Mouse (Mus musculus) CH12.LX (cell line): Measurements from ENCODE around the gene Apoa5. TPM values are rescaled to one million over a fixed set of nuclear protein-coding genes. Genes with fewer than 3 reads are reported as not detected.

Experiments used
- DNase-seq: peaks from one replicate; pipeline ENCODE4 v3.0.0-alpha.2; 2013; ENCODE audit errors: extremely low read depth
- H3K27ac ChIP-seq: 2 replicates; pipeline ENCODE4 v1.5.1; 2012; ENCODE audit warnings: low read depth, mild to moderate bottlenecking, control low read depth, moderate library complexity; ENCODE audit not compliant: insufficient read depth
- H3K27me3 ChIP-seq: replicated peaks from 2 replicates; pipeline ENCODE3; 2012; ENCODE audit warnings: inconsistent platforms
- H3K36me3 ChIP-seq, 2 experiments: replicated peaks in 1 of 2; 2 replicates each; pipeline versions ENCODE3 to v1.6.1; 2012; ENCODE audit warnings: inconsistent platforms in 1 of 2, low read length in 1 of 2, mild to moderate bottlenecking in 1 of 2, mixed read lengths in 1 of 2, moderate library complexity in 1 of 2; ENCODE audit not compliant: control insufficient read depth in 1 of 2, insufficient read depth in 1 of 2
- H3K4me1 ChIP-seq, 2 experiments: 2 replicates each; pipeline ENCODE4 v1.6.1; 2012; ENCODE audit warnings: inconsistent platforms in 1 of 2, moderate library complexity in 1 of 2; ENCODE audit not compliant: insufficient read depth in 2 of 2, control insufficient read depth in 1 of 2
- H3K4me2 ChIP-seq: 2 replicates; pipeline ENCODE4 v1.6.1; 2012; ENCODE audit warnings: low read depth, mild to moderate bottlenecking, control low read depth; ENCODE audit not compliant: poor library complexity, insufficient read depth, severe bottlenecking
- H3K4me3 ChIP-seq, 3 experiments: fragments of 150-350 bp in 1 of 3; sonication (generic) in 1 of 3; replicated peaks in 1 of 3; 2 replicates each; pipeline versions ENCODE3 to v1.5.1; 2011 to 2012; ENCODE audit warnings: low read depth in 2 of 3, low read length in 2 of 3, mild to moderate bottlenecking in 2 of 3, moderate library complexity in 2 of 3, control low read depth in 1 of 3, improper control_type of control experiment in 1 of 3, inconsistent platforms in 1 of 3, mixed read lengths in 1 of 3; ENCODE audit not compliant: poor library complexity in 1 of 3
- H3K79me2 ChIP-seq: replicated peaks from 2 replicates; pipeline ENCODE4 v1.6.1; 2012; ENCODE audit warnings: mild to moderate bottlenecking, moderate library complexity; ENCODE audit not compliant: control insufficient read depth, poor library complexity, insufficient read depth, severe bottlenecking; ENCODE audit errors: extremely low read depth
- H3K9ac ChIP-seq: 2 replicates; pipeline ENCODE4 v1.6.1; 2012; ENCODE audit warnings: low read depth, mild to moderate bottlenecking, control low read depth, moderate library complexity; ENCODE audit not compliant: insufficient read depth
- H3K9me3 ChIP-seq: replicated peaks from 2 replicates; pipeline ENCODE3; 2012; ENCODE audit warnings: low read length, inconsistent platforms, mixed read lengths
- BHLHE40 ChIP-seq: IDR thresholded peaks from 2 replicates; pipeline ENCODE4 v1.6.1; 2011; ENCODE audit warnings: mild to moderate bottlenecking, low read depth, low read length, improper control_type of control experiment
- CHD1 ChIP-seq: IDR thresholded peaks from 2 replicates; pipeline ENCODE4 v1.6.1; 2012; ENCODE audit warnings: low read depth, low read length, improper control_type of control experiment, inconsistent platforms
- CHD2 ChIP-seq: IDR thresholded peaks from 2 replicates; pipeline ENCODE4 v1.6.1; 2011; ENCODE audit warnings: low read length, improper control_type of control experiment
- CTCF ChIP-seq, 2 experiments: IDR thresholded peaks in 1 of 2; conservative IDR thresholded peaks in 1 of 2; 2 replicates each; pipeline ENCODE4 v1.5.1; 2011 to 2012; ENCODE audit warnings: low read depth in 2 of 2, low read length in 2 of 2, improper control_type of control experiment in 1 of 2, inconsistent platforms in 1 of 2, mild to moderate bottlenecking in 1 of 2, moderate library complexity in 1 of 2
- E2F4 ChIP-seq: IDR thresholded peaks from 2 replicates; pipeline ENCODE4 v1.6.1; 2011; ENCODE audit warnings: low read depth, low read length, improper control_type of control experiment; ENCODE audit not compliant: insufficient replicate concordance
- ELF1 ChIP-seq: IDR thresholded peaks from 2 replicates; pipeline ENCODE4 v1.6.1; 2014; ENCODE audit warnings: low read depth, mild to moderate bottlenecking, inconsistent platforms, low read length, improper control_type of control experiment
- ETS1 ChIP-seq: conservative IDR thresholded peaks from 2 replicates; pipeline ENCODE4 v1.6.1; 2012; ENCODE audit warnings: low read depth, mild to moderate bottlenecking, inconsistent platforms, low read length, improper control_type of control experiment, moderate library complexity
- GABPA ChIP-seq: IDR thresholded peaks from 2 replicates; pipeline ENCODE4 v1.6.1; 2012; ENCODE audit warnings: low read depth, low read length, improper control_type of control experiment, inconsistent platforms; ENCODE audit not compliant: insufficient replicate concordance
- HCFC1 ChIP-seq: IDR thresholded peaks from 2 replicates; pipeline ENCODE4 v1.6.1; 2012; ENCODE audit warnings: low read depth, mild to moderate bottlenecking, inconsistent platforms, low read length, improper control_type of control experiment
- JUN ChIP-seq: IDR thresholded peaks from 2 replicates; pipeline ENCODE4 v1.6.1; 2011; ENCODE audit warnings: low read depth, mild to moderate bottlenecking, low read length, improper control_type of control experiment, moderate library complexity; ENCODE audit not compliant: insufficient read depth
- JUND ChIP-seq: conservative IDR thresholded peaks from 2 replicates; pipeline ENCODE4 v1.6.1; 2011; ENCODE audit warnings: low read depth, low read length, improper control_type of control experiment
- KAT2A ChIP-seq: IDR thresholded peaks from 2 replicates; pipeline ENCODE4 v1.6.1; 2012; ENCODE audit warnings: low read length, improper control_type of control experiment, inconsistent platforms; ENCODE audit not compliant: insufficient replicate concordance
- MAX ChIP-seq: IDR thresholded peaks from 2 replicates; pipeline ENCODE4 v1.6.1; 2011; ENCODE audit warnings: low read length, improper control_type of control experiment
- MAZ ChIP-seq: IDR thresholded peaks from 2 replicates; pipeline ENCODE4 v1.6.1; 2012; ENCODE audit warnings: low read depth, mild to moderate bottlenecking, inconsistent platforms, low read length, improper control_type of control experiment, moderate library complexity
- MXI1 ChIP-seq: IDR thresholded peaks from 2 replicates; pipeline ENCODE4 v1.6.1; 2011; ENCODE audit warnings: mild to moderate bottlenecking, low read depth, low read length, improper control_type of control experiment
- MYC ChIP-seq: IDR thresholded peaks from 2 replicates; pipeline ENCODE4 v1.6.1; 2011; ENCODE audit warnings: low read depth, mild to moderate bottlenecking, improper control_type of control experiment, low read length
- NELFE ChIP-seq: IDR thresholded peaks from 2 replicates; pipeline ENCODE4 v1.6.1; 2011; ENCODE audit warnings: low read depth, low read length, improper control_type of control experiment
- NRF1 ChIP-seq: IDR thresholded peaks from 2 replicates; pipeline ENCODE4 v1.6.1; 2014; ENCODE audit warnings: low read depth, mild to moderate bottlenecking, inconsistent platforms, low read length, improper control_type of control experiment, moderate library complexity
- PAX5 ChIP-seq: IDR thresholded peaks from 2 replicates; pipeline ENCODE4 v1.6.1; 2012; ENCODE audit warnings: low read length, inconsistent platforms, mixed read lengths
- POLR2A ChIP-seq: IDR thresholded peaks from 2 replicates; pipeline ENCODE4 v1.6.1; 2011; ENCODE audit warnings: low read depth, mild to moderate bottlenecking, improper control_type of control experiment, low read length
- RAD21 ChIP-seq: IDR thresholded peaks from 2 replicates; pipeline ENCODE4 v1.6.1; 2011; ENCODE audit warnings: low read depth, mild to moderate bottlenecking, low read length, improper control_type of control experiment, moderate library complexity
- RCOR1 ChIP-seq: conservative IDR thresholded peaks from 2 replicates; pipeline ENCODE4 v1.6.1; 2012; ENCODE audit warnings: low read depth, mild to moderate bottlenecking, inconsistent platforms, low read length, improper control_type of control experiment
- SIN3A ChIP-seq: IDR thresholded peaks from 2 replicates; pipeline ENCODE4 v1.6.1; 2012; ENCODE audit warnings: low read length, improper control_type of control experiment, inconsistent platforms
- TBP ChIP-seq: conservative IDR thresholded peaks from 2 replicates; pipeline ENCODE4 v1.6.1; 2011; ENCODE audit warnings: low read depth, low read length, improper control_type of control experiment
- TCF12 ChIP-seq: IDR thresholded peaks from 2 replicates; pipeline ENCODE4 v1.6.1; 2014; ENCODE audit warnings: low read depth, mild to moderate bottlenecking, inconsistent platforms, low read length, improper control_type of control experiment
- USF2 ChIP-seq: conservative IDR thresholded peaks from 2 replicates; pipeline ENCODE4 v1.6.1; 2011; ENCODE audit warnings: low read depth, low read length, improper control_type of control experiment
- ZC3H11A ChIP-seq: IDR thresholded peaks from 2 replicates; pipeline ENCODE4 v1.6.1; 2012; ENCODE audit warnings: low read depth, mild to moderate bottlenecking, inconsistent platforms, low read length, improper control_type of control experiment
- ZKSCAN1 ChIP-seq: IDR thresholded peaks from 2 replicates; pipeline ENCODE4 v1.6.1; 2012; ENCODE audit warnings: low read depth, inconsistent platforms, low read length, improper control_type of control experiment, borderline replicate concordance
- ZMIZ1 ChIP-seq: IDR thresholded peaks from 2 replicates; pipeline ENCODE4 v1.6.1; 2012; ENCODE audit warnings: low read depth, mild to moderate bottlenecking, inconsistent platforms, low read length, improper control_type of control experiment
- ZNF384 ChIP-seq: IDR thresholded peaks from 2 replicates; pipeline ENCODE4 v1.6.1; 2012; ENCODE audit warnings: low read depth, low read length, improper control_type of control experiment, inconsistent platforms
- dilution Hi-C: fragments of 300-500 bp; cut with MboI; formaldehyde crosslinking; loops from 2 replicates; pipeline ENCODE4 v1.14.3; 2020; ENCODE audit warnings: low sequenced_read_pairs; ENCODE audit not compliant: extremely low pct_unique_long_range_greater_than_20kb, extremely low pct_ligation_motif_present
- in situ Hi-C: fragments of 300-500 bp; cut with MboI; formaldehyde crosslinking; loops from 3 replicates; pipeline ENCODE4 v1.14.3; 2019; ENCODE audit warnings: low sequenced_read_pairs, low pct_ligation_motif_present, low pct_unique_long_range_greater_than_20kb, mixed read lengths
- polyA plus RNA-seq: library from polyadenylated mRNA; unstranded; fragments of >175 nt; gene quantifications from 2 replicates; pipeline ENCODE4 v1.2.1, GENCODE M21; 2012; ENCODE audit warnings: low read depth; ENCODE audit not compliant: insufficient read length
- total RNA-seq, 2 experiments: library from RNA; depleted of rRNA; stranded (reverse); fragments of 300-350 nt in 1 of 2; fragments of >200 nt in 1 of 2; gene quantifications; 2 replicates each; pipeline ENCODE4 v1.2.3; 2012 to 2014

Apoa5 gene
- total and polyA plus RNA-seq, 3 experiments, result 0.08 TPM; not detected in 2

- TF ChIP-seq CHD1 (no peak), ZMIZ1 (no peak), SIN3A (no peak), E2F4 (no peak), ZNF384 (no peak), CTCF (conservative IDR thresholded peaks at IDR 0.05 in 1 of 2, IDR thresholded peaks at IDR 0.05 in 1 of 2; ENCODE audit: low read depth in 2 of 2, low read length in 2 of 2) (peak; percentile 86 to 98)
Measured at GRCm38 (mm10) chr9:46302142-46302541, 33.7 kb downstream of the Apoa5 start (continued).

- H3K9ac ChIP-seq, result no peak overlapping the region
- DNase-seq, result no peak
- in situ Hi-C loops, result no loop called here
- no peaks in the 10 kb centered on the region for H3K36me3 ChIP-seq
- no peaks in the 10 kb centered on the region for H3K9me3 ChIP-seq
- no peaks in the 10 kb centered on the region for H3K79me2 ChIP-seq
- H3K4me2 ChIP-seq, result no peak overlapping the region
- no peaks in the 10 kb centered on the region for H3K4me1 ChIP-seq
- TF ChIP-seq POLR2A (no peak), CTCF (conservative IDR thresholded peaks at IDR 0.05 in 1 of 2, IDR thresholded peaks at IDR 0.05 in 1 of 2; ENCODE audit: low read depth in 2 of 2, low read length in 2 of 2) (peak; percentile 11 to 51; a peak in 2 of 4 replicates), BHLHE40 (no peak), ZKSCAN1 (no peak), TCF12 (no peak)
- H3K27me3 ChIP-seq, result peaks cover 24% of the 10 kb centered on the region
- no peak overlapping the region for H3K4me3 ChIP-seq
- H3K27ac ChIP-seq, result no peak overlapping the region
- dilution Hi-C loops, result no loop called here
Measured at GRCm38 (mm10) chr9:46309121-46309520, 40.7 kb downstream of the Apoa5 start.

GRCm38 (mm10) chr9:46314507-46314906 is 46.1 kb downstream of the Apoa5 start:
- Histone ChIP-seq H3K27me3 (peaks cover 55% of the 10 kb centered on the region), H3K79me2 (no peaks in the 10 kb centered on the region), H3K27ac (no peak overlapping the region), H3K9ac (no peak overlapping the region), H3K4me1 (no peaks in the 10 kb centered on the region; a peak in 1 of 4 replicates), H3K9me3 (peaks cover 7% of the 10 kb centered on the region), H3K36me3 (no peaks in the 10 kb centered on the region), H3K4me2 (no peak overlapping the region), H3K4me3 (no peak overlapping the region)
- DNase-seq, result peak; percentile 77
- in situ Hi-C loops (no loop called here), dilution Hi-C loops (no loop called here)
- TF ChIP-seq ZNF384, result no peak
- no peak for TF ChIP-seq RCOR1
- TF ChIP-seq JUND, result no peak
- no peak for TF ChIP-seq MXI1
- TF ChIP-seq NELFE, result no peak
- TF ChIP-seq MAZ, result no peak
- no peak for TF ChIP-seq JUN
- no peak for TF ChIP-seq USF2
- no peak for TF ChIP-seq POLR2A
- no peak for TF ChIP-seq HCFC1
- no peak for TF ChIP-seq GABPA
- TF ChIP-seq CHD2, result no peak
- no peak for TF ChIP-seq ZC3H11A
- TF ChIP-seq ZKSCAN1, result no peak
- TF ChIP-seq MYC, result no peak
- 0 out of 2 replicates have a peak, but pooled peaks have one; percentile 29 for TF ChIP-seq MAX
- no peak for TF ChIP-seq NRF1
- no peak for TF ChIP-seq ETS1
- no peak for TF ChIP-seq SIN3A
- peak; percentile 51 for TF ChIP-seq RAD21
- no peak for TF ChIP-seq E2F4
- TF ChIP-seq KAT2A, result no peak
- peak; percentile 81 to 97 for TF ChIP-seq CTCF (conservative IDR thresholded peaks at IDR 0.05 in 1 of 2, IDR thresholded peaks at IDR 0.05 in 1 of 2; ENCODE audit: low read depth in 2 of 2, low read length in 2 of 2)
- no peak for TF ChIP-seq TBP
- TF ChIP-seq TCF12, result no peak
- no peak for TF ChIP-seq ZMIZ1
- peak; percentile 67 for TF ChIP-seq ELF1
- TF ChIP-seq CHD1, result no peak
- TF ChIP-seq PAX5, result no peak
